In genomic region chr13:112346659-112347142, GRCm38 (mm10) we compare ENCODE assay signal across 14 mouse cellular contexts. TPM values are rescaled to one million over a fixed set of nuclear protein-coding genes. Genes with fewer than 3 reads are reported as not detected.
DNase-seq lines count a peak whose midpoint lies in the region; ATAC-seq and TF ChIP-seq lines count a peak whose summit lies in the region.
"Had no signal": no experiment of that assay in that cellular context is flagged by ENCODE, and none has a peak within 500 bp of the region (broad histone marks: within the 10 kb centered on the region; RNA-seq: fewer than 3 reads in every experiment).

No protein-coding gene starts in this region.

- intact Hi-C loops in heart, postnatal 14 days (cut with DNase I): no loop called here

- H3K4me1 ChIP-seq in kidney, embryonic 15.5 days: peaks cover 30% of the 10 kb centered on the region
- peaks cover 3% of the 10 kb centered on the region for H3K4me1 ChIP-seq in embryonic facial prominence, embryonic 11.5 days (ENCODE audit: control insufficient read depth, insufficient read depth, low read length)
- H3K4me1 ChIP-seq in limb, embryonic 14.5 days (ENCODE audit: control insufficient read depth, insufficient read depth, low read length): peaks cover 33% of the 10 kb centered on the region

- H3K9me3 ChIP-seq in kidney, embryonic 15.5 days (replicated peaks): no peaks in the 10 kb centered on the region
- no peaks in the 10 kb centered on the region for H3K9me3 ChIP-seq in embryonic facial prominence, embryonic 11.5 days (replicated peaks; ENCODE audit: control insufficient read depth, low read length)
- peaks cover 3% of the 10 kb centered on the region; the same call in 1 of the 2 replicates for H3K9me3 ChIP-seq in limb, embryonic 14.5 days (ENCODE audit: control insufficient read depth, low read length)

- 26% methylated on average over 7 of the region's 7 CpGs for WGBS in kidney, embryonic 15.5 days
- WGBS in embryonic facial prominence, embryonic 11.5 days: 13% methylated on average over 7 of the region's 7 CpGs
- 3% methylated on average over 7 of the region's 7 CpGs for WGBS in limb, embryonic 14.5 days

- ATAC-seq in kidney, embryonic 15.5 days (replicated peaks; ENCODE audit: low FRiP score): peak; percentile 31; the same call in 1 of the 2 replicates
- peak; percentile 83 for ATAC-seq in embryonic facial prominence, embryonic 11.5 days (replicated peaks; ENCODE audit: insufficient number of reproducible peaks, low FRiP score, low TSS enrichment, low read depth)
- peak; percentile 84 for ATAC-seq in limb, embryonic 14.5 days (ENCODE audit: low FRiP score, low read depth)

- H3K27me3 ChIP-seq in kidney, embryonic 15.5 days: no peaks in the 10 kb centered on the region
- no peaks in the 10 kb centered on the region for H3K27me3 ChIP-seq in embryonic facial prominence, embryonic 11.5 days (ENCODE audit: control insufficient read depth, insufficient read depth, low read length)
- no peaks in the 10 kb centered on the region for H3K27me3 ChIP-seq in limb, embryonic 14.5 days (ENCODE audit: control insufficient read depth, insufficient read depth, low read length)

- H3K36me3 ChIP-seq in kidney, embryonic 15.5 days: no peaks in the 10 kb centered on the region
- no peaks in the 10 kb centered on the region for H3K36me3 ChIP-seq in embryonic facial prominence, embryonic 11.5 days (replicated peaks; ENCODE audit: control insufficient read depth, insufficient read depth, low read depth, low read length)
- no peaks in the 10 kb centered on the region for H3K36me3 ChIP-seq in limb, embryonic 14.5 days (ENCODE audit: control insufficient read depth, insufficient read depth, low read length)

- no peak overlapping the region for H3K9ac ChIP-seq in kidney, embryonic 15.5 days
- no peak overlapping the region for H3K9ac ChIP-seq in embryonic facial prominence, embryonic 11.5 days (replicated peaks; ENCODE audit: low read length)
- no peak overlapping the region for H3K9ac ChIP-seq in limb, embryonic 14.5 days (ENCODE audit: low read depth, low read length, severe bottlenecking)

- no peak for DNase-seq in kidney, postnatal 10 days
- DNase-seq in NIH3T3 (ENCODE audit: low read depth): peak; percentile 76
- DNase-seq in embryonic facial prominence, embryonic 11.5 days (ENCODE audit: low spot score): peak; percentile 84
- DNase-seq in limb, embryonic 14.5 days (ENCODE audit: low spot score): peak; percentile 70
- DNase-seq in c-Kit-positive CD71-positive TER-119-positive erythroid progenitor cells, embryonic 14.5 days (ENCODE audit: low spot score): no peak
- no peak for DNase-seq in heart, postnatal 14 days
- DNase-seq: adrenal gland, postnatal 25 days; heart, adult 18-20 months; heart, postnatal 10 days; spleen, adult 18-20 months; thymus, postnatal 25 days had no signal

- peak overlapping the region; percentile 67 for H3K27ac ChIP-seq in kidney, embryonic 15.5 days
- H3K27ac ChIP-seq in embryonic facial prominence, embryonic 11.5 days (replicated peaks; ENCODE audit: low read depth, low read length): peak overlapping the region; percentile 79
- H3K27ac ChIP-seq in limb, embryonic 14.5 days (replicated peaks; ENCODE audit: low read depth, low read length): peak overlapping the region; percentile 82

- no peak overlapping the region for H3K4me3 ChIP-seq in kidney, embryonic 15.5 days (replicated peaks)
- no peak overlapping the region for H3K4me3 ChIP-seq in embryonic facial prominence, embryonic 11.5 days (ENCODE audit: low read depth, low read length)
- H3K4me3 ChIP-seq in limb, embryonic 14.5 days (replicated peaks; ENCODE audit: low read length): no peak overlapping the region
- H3K4me3 ChIP-seq: myocyte had no signal

- H3K4me2 ChIP-seq in kidney, embryonic 15.5 days: no peak overlapping the region
- no peak overlapping the region for H3K4me2 ChIP-seq in embryonic facial prominence, embryonic 11.5 days (ENCODE audit: low read depth, low read length)
- H3K4me2 ChIP-seq in limb, embryonic 14.5 days (replicated peaks; ENCODE audit: low read depth, low read length, severe bottlenecking): peak overlapping the region; percentile 25; the same call in 1 of the 2 replicates
- H3K4me2 ChIP-seq: liver, embryonic 11.5 days had no signal

- no peak for TF ChIP-seq POLR2A in limb, embryonic 14.5 days (IDR thresholded peaks at IDR 0.05; ENCODE audit: borderline replicate concordance, extremely low read depth, insufficient read depth, insufficient read length)

RNA-seq across cellular contexts. Expression of gene Ankrd55, which starts 58.5 kb away (rescaled TPM):
- 0.21 and 0.31 TPM in 2 replicates for polyA plus RNA-seq in kidney, embryonic 15.5 days (2015; fragmentation: Nextera tagmentation; extraction: Ambion mirVana)
- polyA plus RNA-seq in embryonic facial prominence, embryonic 11.5 days (2014; fragmentation: Nextera tagmentation; extraction: Ambion mirVana): 1.0 and 1.1 TPM in 2 replicates
- polyA plus RNA-seq in limb, embryonic 14.5 days (2012; rRNA removed): 1.6 and 2.2 TPM in 2 replicates
- polyA plus RNA-seq in limb, embryonic 14.5 days (2014; fragmentation: Nextera tagmentation; extraction: Ambion mirVana): 0.98 and 1.0 TPM in 2 replicates
- total RNA-seq in heart, postnatal 14 days (2021): under 1 TPM; 0.19 to 0.29 TPM

Comparison
In these comparisons a context has a peak if more than half of its experiments do, and no peak if none do; other contexts are left out.
1. ATAC-seq: peak in every context shown above with its lines; median percentile 84 in limb, embryonic 14.5 days; 83 in embryonic facial prominence, embryonic 11.5 days; 31 in kidney, embryonic 15.5 days.
2. DNase-seq: peak in NIH3T3 (single experiment), embryonic facial prominence, embryonic 11.5 days (single experiment) and limb, embryonic 14.5 days (single experiment); none in kidney, postnatal 10 days (single experiment), c-Kit-positive CD71-positive TER-119-positive erythroid progenitor cells, embryonic 14.5 days (single experiment) and heart, postnatal 14 days (0 of 2).
3. Peak in every context shown above with its lines, with median percentiles within 50 percentile points of each other: H3K27ac ChIP-seq.